Comparison of ENCODE assay signal across 20 mouse cellular contexts in genomic region chr2:158334356-158334755, GRCm38 (mm10). TPM values are rescaled to one million over a fixed set of nuclear protein-coding genes. Genes with fewer than 3 reads are reported as not detected.
"Had no signal": no experiment of that assay in that cellular context is flagged by ENCODE, and none has a peak within 500 bp of the region (broad histone marks: within the 10 kb centered on the region; RNA-seq: fewer than 3 reads in every experiment).

No protein-coding gene starts in this region.

- H3K4me1 ChIP-seq: liver, embryonic 15.5 days; megakaryocyte, embryonic 14.5 days; midbrain, embryonic 12.5 days; midbrain, embryonic 15.5 days had no signal

- H3K4me3 ChIP-seq: liver, embryonic 15.5 days; megakaryocyte, embryonic 14.5 days; midbrain, embryonic 12.5 days; midbrain, embryonic 15.5 days; neural tube, embryonic 13.5 days; neural tube, embryonic 15.5 days had no signal

- H3K36me3 ChIP-seq: liver, embryonic 15.5 days; midbrain, embryonic 12.5 days; midbrain, embryonic 15.5 days; neural tube, embryonic 13.5 days; neural tube, embryonic 15.5 days had no signal

- ATAC-seq: midbrain, embryonic 15.5 days had no signal

- DNase-seq: lung, adult 18-20 months; lung, embryonic 14.5 days; lung, postnatal 14 days; lung, postnatal 36 days; retina, postnatal 1 day; right cerebral cortex, adult 18-20 months; right cerebral cortex, postnatal 25 days; right cerebral cortex, postnatal 4 days; spleen, adult 18-20 months; thymus, adult 18-20 months; thymus, postnatal 14 days; thymus, postnatal 36 days had no signal

- H3K27me3 ChIP-seq: liver, embryonic 15.5 days; midbrain, embryonic 12.5 days; midbrain, embryonic 15.5 days; neural tube, embryonic 13.5 days; neural tube, embryonic 15.5 days had no signal

- H3K9ac ChIP-seq: liver, embryonic 15.5 days; lung, embryonic 14.5 days; midbrain, embryonic 12.5 days; midbrain, embryonic 15.5 days; neural tube, embryonic 13.5 days; neural tube, embryonic 15.5 days had no signal

- H3K4me2 ChIP-seq: liver, embryonic 15.5 days; lung, embryonic 14.5 days; midbrain, embryonic 12.5 days; midbrain, embryonic 15.5 days; neural tube, embryonic 13.5 days; neural tube, embryonic 15.5 days had no signal

- H3K9me3 ChIP-seq: liver, embryonic 15.5 days; megakaryocyte, embryonic 14.5 days; midbrain, embryonic 12.5 days; midbrain, embryonic 15.5 days; neural tube, embryonic 13.5 days; neural tube, embryonic 15.5 days had no signal

- H3K27ac ChIP-seq: liver, embryonic 15.5 days; macrophage; midbrain, embryonic 12.5 days; midbrain, embryonic 15.5 days; neural tube, embryonic 13.5 days; neural tube, embryonic 15.5 days had no signal

RNA-seq across cellular contexts. Expression of gene Snhg11, which starts 41.1 kb away (rescaled TPM):
- total RNA-seq: monocyte, adult 5-6 weeks had no signal
